Mouse (Mus musculus) cortical plate, adult 2 months (tissue): ENCODE data around the gene Bean1.

Source experiments
- CTCF ChIP-seq: fragments of 200-500 bp; IDR thresholded peaks from 2 replicates; pipeline ENCODE4 v1.5.1; 2011; ENCODE audit warnings: mild to moderate bottlenecking, control low read depth, low read length; ENCODE audit not compliant: insufficient read depth; ENCODE audit errors: extremely low read depth
- POLR2A ChIP-seq: fragments of 200-500 bp; IDR thresholded peaks from 2 replicates; pipeline ENCODE4 v1.6.1; 2011; ENCODE audit warnings: mild to moderate bottlenecking, low read length, control low read depth; ENCODE audit not compliant: insufficient read depth; ENCODE audit errors: extremely low read depth

- TF ChIP-seq CTCF (no peak), POLR2A (no peak)
Measured at GRCm38 (mm10) chr8:104127160-104127883, 42.9 kb upstream of the Bean1 start.
